Mouse (Mus musculus) intestine, embryonic 15.5 days (tissue): ENCODE data around the gene Baiap3. TPM values are rescaled to one million over a fixed set of nuclear protein-coding genes. Genes with fewer than 3 reads are reported as not detected.
"Not testable (repeated sequence)": the region's sequence is repeated elsewhere in the genome, so short reads cannot be mapped to it uniquely, and the experiment has no call there.

Experiments
- ATAC-seq: fragments of 200-750 bp; cut with Nextera tagmentation; 2 replicates; pipeline ENCODE4 v1.8.0; 2017; ENCODE audit warnings: moderate TSS enrichment, moderate library complexity
- H3K27ac ChIP-seq: fragments of 300-500 bp; sonication (generic); 2 replicates; pipeline ENCODE4 v1.5.1; 2015; ENCODE audit warnings: mild to moderate bottlenecking, inconsistent platforms
- H3K27me3 ChIP-seq: fragments of 300-500 bp; sonication (generic); replicated peaks from 2 replicates; pipeline ENCODE4 v1.6.1; 2015; ENCODE audit warnings: inconsistent platforms
- H3K36me3 ChIP-seq: fragments of 300-500 bp; sonication (generic); 2 replicates; pipeline ENCODE4 v1.6.1; 2015; ENCODE audit warnings: inconsistent platforms
- H3K4me1 ChIP-seq: fragments of 300-500 bp; sonication (generic); replicated peaks from 2 replicates; pipeline ENCODE4 v1.6.1; 2015; ENCODE audit warnings: inconsistent platforms
- H3K4me2 ChIP-seq: fragments of 300-500 bp; sonication (generic); replicated peaks from 2 replicates; pipeline ENCODE4 v1.6.1; 2015; ENCODE audit warnings: mild to moderate bottlenecking, inconsistent platforms
- H3K4me3 ChIP-seq: fragments of 300-500 bp; sonication (generic); replicated peaks from 2 replicates; pipeline ENCODE4 v1.5.1; 2015; ENCODE audit warnings: inconsistent platforms
- H3K9ac ChIP-seq: fragments of 300-500 bp; sonication (generic); 2 replicates; pipeline ENCODE4 v1.6.1; 2015; ENCODE audit warnings: inconsistent platforms
- H3K9me3 ChIP-seq: fragments of 300-500 bp; sonication (generic); 2 replicates; pipeline ENCODE4 v1.6.1; 2016; ENCODE audit warnings: inconsistent platforms
- WGBS: fragments of 180-500 bp; shearing (Covaris S2); methylation state at CpG from one replicate; pipeline ENCODE4 v1.1.7; 2015; 5-methylcytosine and 5-hydroxymethylcytosine counted together
- polyA plus RNA-seq: library from polyadenylated mRNA; unstranded; fragments of >200 nt; fragmentation: Nextera tagmentation; extraction: Ambion mirVana; gene quantifications from 2 replicates; pipeline ENCODE4 v1.2.1, GENCODE M21; 2015

Baiap3 gene
- polyA plus RNA-seq, 1 experiment from 2014 or later: 4.0 TPM

DNA sequence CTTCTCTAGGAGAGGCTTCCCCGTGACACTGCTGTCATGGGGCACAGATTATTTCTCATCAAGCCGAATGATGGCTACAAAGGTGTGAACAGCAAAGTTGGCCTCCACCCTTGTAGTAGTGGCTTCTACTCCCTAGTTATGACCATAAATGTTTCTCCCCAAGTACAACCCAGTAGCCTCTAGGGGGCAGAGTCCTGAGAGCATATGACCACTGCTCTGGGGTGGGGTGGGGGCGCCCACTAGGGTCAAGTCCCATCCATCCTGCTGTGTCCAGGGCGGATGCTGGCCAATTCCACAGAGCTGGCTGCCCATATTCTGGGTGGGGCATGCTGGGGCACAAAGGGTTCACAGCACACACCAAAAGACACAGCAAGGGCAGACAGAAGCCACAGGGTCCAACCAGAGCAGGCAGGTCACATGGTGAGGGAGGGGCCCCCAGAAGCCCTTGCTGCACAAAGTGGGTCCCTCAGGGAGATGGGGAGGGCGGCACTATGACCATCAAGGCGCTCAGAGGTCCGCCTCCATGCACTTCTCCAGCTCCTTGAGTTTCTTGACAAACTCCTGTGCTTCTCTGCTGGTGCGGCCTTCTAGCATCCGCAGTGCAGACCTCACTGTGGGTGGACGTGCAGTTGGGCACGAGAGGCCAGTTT, 12.9 kb downstream of the Baiap3 start:
- H3K27me3 ChIP-seq: no peaks in the 10 kb centered on the region
- no peak for ATAC-seq

DNA sequence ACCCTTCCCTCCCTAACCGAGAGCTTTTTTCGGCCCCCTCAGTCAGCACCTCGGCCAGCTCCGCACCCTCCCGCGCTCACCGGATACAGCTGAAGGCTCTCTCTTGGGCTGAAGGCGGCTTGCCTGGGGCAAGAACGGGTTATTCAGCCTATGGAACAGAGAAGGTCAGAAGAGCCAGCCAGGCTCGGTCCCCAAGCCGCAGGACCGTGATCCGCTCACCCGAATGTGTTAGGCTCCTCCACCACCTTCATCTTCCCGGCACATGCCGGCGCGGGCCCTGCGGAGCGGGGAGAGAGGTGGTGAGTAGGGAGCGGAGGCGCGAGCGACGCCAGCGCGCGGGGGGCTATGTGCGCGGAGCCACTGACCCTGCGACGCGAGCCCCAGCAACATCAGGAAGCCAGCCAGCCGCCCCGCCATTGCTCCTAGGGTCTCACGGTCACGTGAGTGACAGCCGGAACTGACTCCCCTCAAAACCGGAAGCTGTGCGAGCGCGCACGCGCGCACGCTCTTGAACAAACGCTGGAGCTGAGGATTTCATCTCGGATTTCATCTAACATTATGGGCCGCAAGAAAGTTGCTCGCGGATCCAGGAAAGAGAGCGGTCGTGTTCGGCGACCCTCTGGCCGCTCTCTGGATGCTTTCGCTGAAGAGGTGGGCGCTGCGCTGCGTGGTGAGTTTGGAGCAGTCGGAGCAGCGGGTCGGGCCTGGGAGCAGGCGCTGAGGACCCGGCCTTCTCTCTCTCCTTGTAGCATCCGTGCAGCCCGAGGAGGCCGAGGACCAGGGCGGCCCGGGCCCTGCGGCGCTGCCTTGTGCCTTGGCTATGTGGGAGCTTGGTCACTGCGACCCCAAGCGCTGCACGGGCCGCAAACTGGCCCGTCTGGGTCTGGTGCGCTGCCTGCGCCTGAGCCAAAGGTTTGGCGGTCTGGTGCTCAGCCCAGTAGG, 16.2 kb downstream of the Baiap3 start, which contains the start of the genes Gnptg and Tsr3:
Gene Gnptg (minus strand): TSS at position 430 of the 942 bp plus-strand sequence.
Gene Tsr3 (plus strand): TSS at position 476 of the 942 bp plus-strand sequence.
- Histone ChIP-seq H3K4me3 (peak within 1 kb of the TSS; percentile 99), H3K4me1 (peaks cover 11% of the 10 kb centered on the region), H3K36me3 (peaks cover 11% of the 10 kb centered on the region), H3K9ac (peak within 1 kb of the TSS; percentile 89), H3K27ac (peak within 1 kb of the TSS; percentile 75), H3K27me3 (no peaks in the 10 kb centered on the region), H3K4me2 (peak within 1 kb of the TSS; percentile 92), H3K9me3 (no peaks in the 10 kb centered on the region)
- peak; percentile 95 for ATAC-seq
- WGBS: under 1% methylated on average over 80 of the region's 80 CpGs

More for the DNA sequence above, 12.9 kb downstream of the Baiap3 start:
- 88% methylated on average over 11 of the region's 11 CpGs for WGBS
- H3K36me3 ChIP-seq: peaks cover 11% of the 10 kb centered on the region
- no peak overlapping the region for H3K4me3 ChIP-seq
- H3K9me3 ChIP-seq: no peaks in the 10 kb centered on the region
- H3K9ac ChIP-seq: no peak overlapping the region
- H3K27ac ChIP-seq: no peak overlapping the region
- H3K4me1 ChIP-seq: peaks cover 11% of the 10 kb centered on the region
- no peak overlapping the region for H3K4me2 ChIP-seq

GRCm38 (mm10) chr17:25235635-25236034, 20.5 kb downstream of the Baiap3 start:
- peaks cover 13% of the 10 kb centered on the region; the same call in 1 of the 2 replicates for H3K36me3 ChIP-seq
- H3K27ac ChIP-seq: no peak overlapping the region
- ATAC-seq: no peak
- no peak overlapping the region for H3K9ac ChIP-seq
- H3K27me3 ChIP-seq: no peaks in the 10 kb centered on the region
- H3K4me3 ChIP-seq: no peak overlapping the region
- WGBS: 80% methylated on average over 9 of the region's 9 CpGs
- H3K9me3 ChIP-seq: no peaks in the 10 kb centered on the region
- peaks cover 3% of the 10 kb centered on the region; the same call in 1 of the 2 replicates for H3K4me1 ChIP-seq
- no peak overlapping the region for H3K4me2 ChIP-seq

GRCm38 (mm10) chr17:25231621-25232020, 24.5 kb downstream of the Baiap3 start:
- H3K4me1 ChIP-seq, H3K27me3 ChIP-seq, H3K27ac ChIP-seq, H3K9ac ChIP-seq, H3K4me3 ChIP-seq, H3K4me2 ChIP-seq, H3K9me3 ChIP-seq: not testable (repeated sequence)
- WGBS: 96% methylated on average over 6 of the region's 11 CpGs
- peaks cover 17% of the 10 kb centered on the region; the same call in 1 of the 2 replicates for H3K36me3 ChIP-seq
- ATAC-seq: peak; percentile 49

GRCm38 (mm10) chr17:25230700-25231099, 25.5 kb downstream of the Baiap3 start:
- WGBS: 89% methylated on average over 3 of the region's 3 CpGs
- no peaks in the 10 kb centered on the region for H3K9me3 ChIP-seq
- H3K4me1 ChIP-seq: no peaks in the 10 kb centered on the region
- ATAC-seq: no peak
- H3K4me2 ChIP-seq: no peak overlapping the region
- H3K4me3 ChIP-seq: no peak overlapping the region
- peaks cover 17% of the 10 kb centered on the region; the same call in 1 of the 2 replicates for H3K36me3 ChIP-seq
- no peaks in the 10 kb centered on the region for H3K27me3 ChIP-seq
- H3K9ac ChIP-seq: no peak overlapping the region
- no peak overlapping the region for H3K27ac ChIP-seq

GRCm38 (mm10) chr17:25230014-25230655, 26.0 kb downstream of the Baiap3 start:
- WGBS: 67% methylated on average over 17 of the region's 17 CpGs
- not testable (repeated sequence) for H3K4me3 ChIP-seq, H3K9me3 ChIP-seq, H3K4me1 ChIP-seq, H3K27ac ChIP-seq, H3K27me3 ChIP-seq, H3K4me2 ChIP-seq, H3K9ac ChIP-seq
- ATAC-seq: peak; percentile 51; the same call in 1 of the 2 replicates
- H3K36me3 ChIP-seq: peaks cover 17% of the 10 kb centered on the region; the same call in 1 of the 2 replicates

- no peaks in the 10 kb centered on the region for H3K9me3 ChIP-seq
- no peak overlapping the region for H3K9ac ChIP-seq
- H3K4me3 ChIP-seq: no peak overlapping the region
- 80% methylated on average over 5 of the region's 5 CpGs for WGBS
- no peak overlapping the region for H3K27ac ChIP-seq
- ATAC-seq: no peak
- no peak overlapping the region for H3K4me2 ChIP-seq
- peaks cover 11% of the 10 kb centered on the region; the same call in 1 of the 2 replicates for H3K36me3 ChIP-seq
- peaks cover 1% of the 10 kb centered on the region; the same call in 1 of the 2 replicates for H3K4me1 ChIP-seq
- H3K27me3 ChIP-seq: no peaks in the 10 kb centered on the region
These were observed 28.2 kb downstream of the Baiap3 start for GRCm38 (mm10) chr17:25227991-25228390.

- H3K4me3 ChIP-seq: no peak overlapping the region
- no peak overlapping the region for H3K9ac ChIP-seq
- H3K4me1 ChIP-seq: peaks cover 6% of the 10 kb centered on the region
- H3K9me3 ChIP-seq: no peaks in the 10 kb centered on the region
- H3K4me2 ChIP-seq: no peak overlapping the region
- WGBS: 94% methylated on average over 4 of the region's 4 CpGs
- no peak for ATAC-seq
- 0 out of 2 replicates have a peak, but pooled peaks cover 4% of the 10 kb centered on the region for H3K36me3 ChIP-seq
- no peaks in the 10 kb centered on the region for H3K27me3 ChIP-seq
- H3K27ac ChIP-seq: no peak overlapping the region
These were observed 30.5 kb downstream of the Baiap3 start for GRCm38 (mm10) chr17:25225659-25226058.

DNA sequence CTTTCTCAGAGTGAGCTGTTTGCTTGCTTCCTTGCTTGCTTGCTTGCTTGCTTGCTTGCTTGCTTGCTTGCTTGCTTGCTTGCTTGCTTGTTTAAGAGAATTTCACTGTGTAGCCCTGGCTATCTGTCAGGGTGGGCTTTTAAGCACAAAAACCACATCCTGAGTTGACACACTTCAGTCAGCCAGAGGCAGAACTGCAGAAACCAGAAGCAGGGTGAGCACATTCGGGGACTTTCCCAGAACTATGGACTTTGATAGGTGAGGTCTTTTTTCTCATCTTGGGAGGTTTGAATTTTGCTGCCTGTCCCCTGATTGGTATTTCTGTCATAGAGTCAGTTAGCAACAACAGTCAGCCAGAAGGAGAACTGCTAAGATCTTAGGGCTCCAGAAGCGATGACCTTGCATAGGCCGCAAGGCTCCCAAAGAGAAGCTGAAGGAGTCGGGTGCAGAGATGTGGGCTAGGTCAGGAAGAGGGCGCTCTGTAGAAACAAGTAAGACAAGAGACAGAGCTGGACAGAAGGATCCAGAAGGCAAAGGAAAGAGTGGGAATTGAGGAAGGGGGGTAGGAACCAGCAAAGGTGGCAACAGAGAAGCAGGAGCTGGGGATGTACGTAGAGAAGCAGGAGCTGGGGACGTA, 31.5 kb downstream of the Baiap3 start:
- Histone ChIP-seq H3K4me1 (peaks cover 6% of the 10 kb centered on the region), H3K9ac (no peak overlapping the region), H3K4me3 (no peak overlapping the region), H3K4me2 (no peak overlapping the region), H3K27me3 (no peaks in the 10 kb centered on the region), H3K9me3 (no peaks in the 10 kb centered on the region), H3K36me3 (no peaks in the 10 kb centered on the region), H3K27ac (no peak overlapping the region)
- 86% methylated on average over 7 of the region's 7 CpGs for WGBS
- ATAC-seq: no peak

GRCm38 (mm10) chr17:25222951-25223601, 33.1 kb downstream of the Baiap3 start:
- no peak for ATAC-seq
- Histone ChIP-seq H3K4me2 (peak overlapping the region; percentile 59), H3K27me3 (no peaks in the 10 kb centered on the region), H3K4me3 (peak overlapping the region; percentile 29), H3K36me3 (0 out of 2 replicates have a peak, but pooled peaks cover 2% of the 10 kb centered on the region), H3K9ac (no peak overlapping the region), H3K9me3 (no peaks in the 10 kb centered on the region), H3K4me1 (peaks cover 6% of the 10 kb centered on the region), H3K27ac (no peak overlapping the region)
- 50% methylated on average over 6 of the region's 6 CpGs for WGBS

- not testable (repeated sequence) for H3K27me3 ChIP-seq, H3K9ac ChIP-seq, H3K9me3 ChIP-seq, H3K27ac ChIP-seq, H3K36me3 ChIP-seq, H3K4me1 ChIP-seq
- Histone ChIP-seq H3K4me3 (peak overlapping the region; percentile 43), H3K4me2 (peak overlapping the region; percentile 77)
- peak; percentile 93 for ATAC-seq
- WGBS: 14% methylated on average over 16 of the region's 28 CpGs
These were observed 33.6 kb downstream of the Baiap3 start for GRCm38 (mm10) chr17:25222504-25222940.
